Mouse (Mus musculus): ENCODE results near the gene Myadml2.

- TF ChIP-seq POLR2A (IDR thresholded peaks at IDR 0.05; ENCODE audit: insufficient read length, low read depth) (no peak), TCF12 (IDR thresholded peaks at IDR 0.05; ENCODE audit: insufficient read depth, poor library complexity, severe bottlenecking) (no peak), E2F4 (IDR thresholded peaks at IDR 0.05; ENCODE audit: insufficient read depth) (no peak), MYOD1 (IDR thresholded peaks at IDR 0.05; ENCODE audit: control insufficient read depth in 1 of 3, insufficient read length in 2 of 3, low read depth in 2 of 3) (no peak), TCF3 (IDR thresholded peaks at IDR 0.05; ENCODE audit: insufficient read length, low read depth) (no peak), POLR2AphosphoS2 (IDR thresholded peaks at IDR 0.05; ENCODE audit: insufficient read length, low read depth) (no peak), USF1 (IDR thresholded peaks at IDR 0.05; ENCODE audit: low read depth) (no peak), MAX (IDR thresholded peaks at IDR 0.05; ENCODE audit: low read depth) (no peak), MYOG (IDR thresholded peaks at IDR 0.05; ENCODE audit: control insufficient read depth in 1 of 3, insufficient read depth in 1 of 3, insufficient read length in 2 of 3, low read depth in 2 of 3) (no peak), SRF (IDR thresholded peaks at IDR 0.05; ENCODE audit: control insufficient read depth, insufficient read length, low read depth) (no peak)
Observed at GRCm38 (mm10) chr11:120647047-120647830, 719 bp downstream of the Myadml2 start.
